Mouse (Mus musculus) E14TG2a.4 (cell line): ENCODE measurements around the gene Klhl32.

Experiments
- CTCF ChIP-seq: conservative IDR thresholded peaks from 2 replicates; pipeline ENCODE4 v1.5.1; 2014; ENCODE audit warnings: low read length
- POU5F1 ChIP-seq: IDR thresholded peaks from 2 replicates; pipeline ENCODE4 v1.6.1; 2014; ENCODE audit warnings: low read length, borderline replicate concordance

- TF ChIP-seq CTCF = no peak
- no peak for TF ChIP-seq POU5F1
Measured at GRCm38 (mm10) chr4:24785757-24786532, 65.0 kb downstream of the Klhl32 start.
